Mouse (Mus musculus): ENCODE measurements at regions not wholly inside any gene's neighbourhood (a gene's known extent, or its start where the extent isn't known, plus 50 kb on each side); places are given as distances from the start of the nearest gene placed in this dataset.
A peak's percentile ranks its signal among the peaks of the same experiment; 100 is the strongest.

DNA sequence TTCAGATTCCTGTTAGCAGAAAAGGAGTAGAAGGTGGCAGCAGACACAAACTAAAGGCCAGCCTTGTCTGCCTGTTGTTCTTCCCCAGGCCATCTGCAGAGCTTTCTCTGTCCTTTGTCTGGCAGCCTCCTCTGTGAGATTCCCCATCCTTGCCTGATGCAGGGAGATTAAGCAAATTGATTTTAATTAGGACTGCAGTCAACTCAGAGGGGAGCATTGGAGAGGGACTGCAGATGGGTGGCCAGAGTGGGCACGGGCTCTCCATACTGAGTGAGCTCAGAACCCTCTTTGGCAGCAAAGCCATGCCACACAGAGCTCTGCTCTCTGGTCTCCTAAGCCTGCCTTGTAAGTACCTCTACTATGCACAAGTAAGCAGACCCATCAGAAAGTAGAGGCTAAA is 158.5 kb downstream of the Maf start:
- ATAC-seq (ENCODE audit: low FRiP score, low read depth) (no peak), DNase-seq (ENCODE audit: low spot score) (no peak)
- Histone ChIP-seq H3K9me3 (ENCODE audit: control insufficient read depth, low read length) (no peaks in the 10 kb centered on the region), H3K36me3 (ENCODE audit: control insufficient read depth, insufficient read depth, low read length) (no peaks in the 10 kb centered on the region), H3K4me2 (replicated peaks; ENCODE audit: low read depth, low read length, severe bottlenecking) (no peak overlapping the region), H3K9ac (ENCODE audit: low read depth, low read length, severe bottlenecking) (no peak overlapping the region), H3K27ac (replicated peaks; ENCODE audit: low read depth, low read length) (no peak overlapping the region), H3K4me3 (replicated peaks; ENCODE audit: low read length) (no peak overlapping the region), H3K27me3 (ENCODE audit: control insufficient read depth, insufficient read depth, low read length) (no peaks in the 10 kb centered on the region), H3K4me1 (ENCODE audit: control insufficient read depth, insufficient read depth, low read length) (0 out of 2 replicates have a peak, but pooled peaks cover 5% of the 10 kb centered on the region)
- no peak for TF ChIP-seq POLR2A (IDR thresholded peaks at IDR 0.05; ENCODE audit: borderline replicate concordance, extremely low read depth, insufficient read depth, insufficient read length)
- WGBS, result 75% methylated on average over 1 of the region's 1 CpGs

GRCm38 (mm10) chr8:115544067-115544466 is 163.5 kb downstream of the Maf start:
- Histone ChIP-seq H3K27me3 (ENCODE audit: control insufficient read depth, insufficient read depth, low read length) (no peaks in the 10 kb centered on the region), H3K9ac (ENCODE audit: low read depth, low read length, severe bottlenecking) (no peak overlapping the region), H3K36me3 (ENCODE audit: control insufficient read depth, insufficient read depth, low read length) (no peaks in the 10 kb centered on the region), H3K4me3 (replicated peaks; ENCODE audit: low read length) (no peak overlapping the region), H3K4me1 (ENCODE audit: control insufficient read depth, insufficient read depth, low read length) (0 out of 2 replicates have a peak, but pooled peaks cover 6% of the 10 kb centered on the region), H3K4me2 (replicated peaks; ENCODE audit: low read depth, low read length, severe bottlenecking) (no peak overlapping the region), H3K27ac (replicated peaks; ENCODE audit: low read depth, low read length) (no peak overlapping the region), H3K9me3 (ENCODE audit: control insufficient read depth, low read length) (no peaks in the 10 kb centered on the region)
- 36% methylated on average over 6 of the region's 6 CpGs for WGBS
- DNase-seq (ENCODE audit: low spot score), result peak; percentile 52
- no peak for TF ChIP-seq POLR2A (IDR thresholded peaks at IDR 0.05; ENCODE audit: borderline replicate concordance, extremely low read depth, insufficient read depth, insufficient read length)
- ATAC-seq (ENCODE audit: low FRiP score, low read depth), result peak; percentile 60

GRCm38 (mm10) chr8:115542935-115543334 is 164.7 kb downstream of the Maf start:
- no peak for DNase-seq (ENCODE audit: low spot score)
- Histone ChIP-seq H3K4me1 (ENCODE audit: control insufficient read depth, insufficient read depth, low read length) (0 out of 2 replicates have a peak, but pooled peaks cover 6% of the 10 kb centered on the region), H3K9ac (ENCODE audit: low read depth, low read length, severe bottlenecking) (no peak overlapping the region), H3K27me3 (ENCODE audit: control insufficient read depth, insufficient read depth, low read length) (no peaks in the 10 kb centered on the region), H3K4me3 (replicated peaks; ENCODE audit: low read length) (no peak overlapping the region), H3K9me3 (ENCODE audit: control insufficient read depth, low read length) (no peaks in the 10 kb centered on the region), H3K4me2 (replicated peaks; ENCODE audit: low read depth, low read length, severe bottlenecking) (no peak overlapping the region), H3K36me3 (ENCODE audit: control insufficient read depth, insufficient read depth, low read length) (no peaks in the 10 kb centered on the region), H3K27ac (replicated peaks; ENCODE audit: low read depth, low read length) (no peak overlapping the region)
- TF ChIP-seq POLR2A (IDR thresholded peaks at IDR 0.05; ENCODE audit: borderline replicate concordance, extremely low read depth, insufficient read depth, insufficient read length), result no peak
- ATAC-seq (ENCODE audit: low FRiP score, low read depth), result no peak
- 90% methylated on average over 3 of the region's 3 CpGs for WGBS

DNA sequence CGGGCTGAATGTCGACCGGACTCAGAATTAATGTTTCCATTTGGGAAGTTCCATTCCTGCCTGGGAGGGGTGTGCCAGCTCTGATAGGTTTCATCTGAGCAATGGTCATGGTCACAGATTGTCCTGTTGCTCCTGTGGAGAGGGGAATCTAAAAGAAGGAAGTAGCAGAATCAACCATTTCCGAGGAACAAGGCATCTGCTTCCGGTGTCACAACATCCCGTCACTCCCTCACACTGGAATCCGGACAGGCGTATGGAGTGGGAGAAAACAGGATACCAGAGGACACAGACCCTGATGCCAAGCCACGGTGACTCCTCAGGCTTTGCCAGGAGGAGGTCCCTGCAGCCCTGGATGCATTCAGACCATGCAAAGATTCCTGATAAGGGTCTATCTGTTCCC is 168.0 kb downstream of the Maf start:
- no peaks in the 10 kb centered on the region for H3K9me3 ChIP-seq (ENCODE audit: control insufficient read depth, low read length)
- WGBS, result 72% methylated on average over 9 of the region's 9 CpGs
- ATAC-seq (ENCODE audit: low FRiP score, low read depth) (no peak), DNase-seq (ENCODE audit: low spot score) (no peak)
- H3K27ac ChIP-seq (replicated peaks; ENCODE audit: low read depth, low read length), result no peak overlapping the region
- H3K9ac ChIP-seq (ENCODE audit: low read depth, low read length, severe bottlenecking), result no peak overlapping the region
- H3K4me1 ChIP-seq (ENCODE audit: control insufficient read depth, insufficient read depth, low read length), result 0 out of 2 replicates have a peak, but pooled peaks cover 6% of the 10 kb centered on the region
- no peak overlapping the region for H3K4me3 ChIP-seq (replicated peaks; ENCODE audit: low read length)
- H3K4me2 ChIP-seq (replicated peaks; ENCODE audit: low read depth, low read length, severe bottlenecking), result no peak overlapping the region
- no peaks in the 10 kb centered on the region for H3K36me3 ChIP-seq (ENCODE audit: control insufficient read depth, insufficient read depth, low read length)
- TF ChIP-seq POLR2A (IDR thresholded peaks at IDR 0.05; ENCODE audit: borderline replicate concordance, extremely low read depth, insufficient read depth, insufficient read length), result no peak
- H3K27me3 ChIP-seq (ENCODE audit: control insufficient read depth, insufficient read depth, low read length), result no peaks in the 10 kb centered on the region

- H3K27me3 ChIP-seq (ENCODE audit: control insufficient read depth, insufficient read depth, low read length), result no peaks in the 10 kb centered on the region
- H3K27ac ChIP-seq (replicated peaks; ENCODE audit: low read depth, low read length), result no peak overlapping the region
- H3K4me3 ChIP-seq (replicated peaks; ENCODE audit: low read length), result no peak overlapping the region
- H3K4me2 ChIP-seq (replicated peaks; ENCODE audit: low read depth, low read length, severe bottlenecking), result no peak overlapping the region
- no peaks in the 10 kb centered on the region for H3K36me3 ChIP-seq (ENCODE audit: control insufficient read depth, insufficient read depth, low read length)
- no peak for DNase-seq (ENCODE audit: low spot score)
- H3K9me3 ChIP-seq (ENCODE audit: control insufficient read depth, low read length), result no peaks in the 10 kb centered on the region
- H3K4me1 ChIP-seq (ENCODE audit: control insufficient read depth, insufficient read depth, low read length), result no peaks in the 10 kb centered on the region
- WGBS, result 83% methylated on average over 4 of the region's 4 CpGs
- no peak for ATAC-seq (ENCODE audit: low FRiP score, low read depth)
- TF ChIP-seq POLR2A (IDR thresholded peaks at IDR 0.05; ENCODE audit: borderline replicate concordance, extremely low read depth, insufficient read depth, insufficient read length), result no peak
- H3K9ac ChIP-seq (ENCODE audit: low read depth, low read length, severe bottlenecking), result no peak overlapping the region
Observed at GRCm38 (mm10) chr8:115538236-115538635, 169.4 kb downstream of the Maf start.

DNA sequence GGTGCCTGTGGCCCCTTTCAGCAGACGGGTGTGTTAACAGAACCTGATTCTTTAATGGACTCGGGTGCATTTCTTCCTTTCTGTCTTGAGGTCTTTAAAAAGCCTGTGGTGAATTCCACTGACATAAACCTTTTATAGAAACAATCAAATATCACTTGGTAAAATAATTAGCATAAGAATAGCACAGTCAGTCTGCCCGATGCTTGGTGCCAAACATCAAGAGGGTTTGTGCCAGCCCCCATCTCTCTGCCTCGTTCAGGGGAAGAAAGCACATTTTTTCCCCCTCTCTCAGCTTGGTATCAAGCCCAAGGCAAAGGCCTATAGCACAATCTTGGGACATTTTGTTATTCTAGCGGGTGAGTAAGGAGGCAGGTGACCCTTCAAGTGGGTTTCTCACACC is 169.8 kb downstream of the Maf start:
- Histone ChIP-seq H3K4me3 (replicated peaks; ENCODE audit: low read length) (no peak overlapping the region), H3K27me3 (ENCODE audit: control insufficient read depth, insufficient read depth, low read length) (no peaks in the 10 kb centered on the region), H3K4me1 (ENCODE audit: control insufficient read depth, insufficient read depth, low read length) (no peaks in the 10 kb centered on the region), H3K9me3 (ENCODE audit: control insufficient read depth, low read length) (no peaks in the 10 kb centered on the region), H3K27ac (replicated peaks; ENCODE audit: low read depth, low read length) (no peak overlapping the region), H3K36me3 (ENCODE audit: control insufficient read depth, insufficient read depth, low read length) (no peaks in the 10 kb centered on the region), H3K9ac (ENCODE audit: low read depth, low read length, severe bottlenecking) (no peak overlapping the region), H3K4me2 (replicated peaks; ENCODE audit: low read depth, low read length, severe bottlenecking) (no peak overlapping the region)
- ATAC-seq (ENCODE audit: low FRiP score, low read depth) (no peak), DNase-seq (ENCODE audit: low spot score) (no peak)
- WGBS, result 57% methylated on average over 5 of the region's 5 CpGs
- no peak for TF ChIP-seq POLR2A (IDR thresholded peaks at IDR 0.05; ENCODE audit: borderline replicate concordance, extremely low read depth, insufficient read depth, insufficient read length)

All from limb, embryonic 14.5 days (tissue).